Mouse (Mus musculus) adrenal gland, adult 18-20 months (tissue): ENCODE measurements around the gene Ntm. TPM values are rescaled to one million over a fixed set of nuclear protein-coding genes. Genes with fewer than 3 reads are reported as not detected.

Source experiments
- DNase-seq, 2 experiments: peaks; one replicate each; pipeline ENCODE4 v3.0.0; 2021 to 2022; ENCODE audit warnings: low spot score in 2 of 2
- total RNA-seq, 2 experiments: library from RNA; stranded (reverse); gene quantifications; 1 replicate in 1 of 2; 2 replicates in 1 of 2; pipeline ENCODE4 v1.2.3; 2021

The Ntm gene
- total RNA-seq, 2 experiments from 2014 or later: 0.54 to 0.60 TPM

DNA sequence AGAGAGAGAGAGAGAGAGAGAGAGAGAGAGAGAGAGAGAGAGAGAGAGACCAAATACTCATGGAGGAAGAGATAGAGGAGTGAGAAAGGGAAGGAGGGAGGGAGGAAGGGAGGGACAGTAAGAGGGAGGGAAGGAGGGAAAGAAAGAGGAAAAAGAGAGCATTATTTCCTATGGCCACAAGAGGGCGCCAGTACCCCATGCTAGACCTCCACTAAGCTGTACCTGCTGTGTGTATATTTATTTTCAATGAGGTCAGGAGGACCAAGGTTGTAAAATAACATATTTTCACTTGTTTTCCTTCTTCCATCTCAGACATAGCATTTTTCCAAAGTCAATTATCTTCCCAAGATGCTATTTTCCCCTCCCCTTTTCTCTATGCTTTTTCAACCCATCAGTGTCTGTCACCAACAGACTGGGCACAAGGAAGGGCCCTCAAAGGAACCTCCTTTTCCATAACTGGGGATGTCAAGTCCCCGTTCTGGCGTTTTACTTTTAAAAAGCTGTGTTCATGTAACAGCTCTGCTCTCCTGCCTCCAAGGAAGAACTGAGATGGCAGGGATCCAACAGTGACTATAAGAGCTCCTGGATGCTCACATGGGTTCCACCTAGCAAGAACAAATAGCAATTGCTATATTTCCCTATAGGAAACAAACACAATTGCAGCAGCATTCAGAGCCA, 301.3 kb downstream of the Ntm start:
- peak; percentile 48 to 54 for DNase-seq

DNA sequence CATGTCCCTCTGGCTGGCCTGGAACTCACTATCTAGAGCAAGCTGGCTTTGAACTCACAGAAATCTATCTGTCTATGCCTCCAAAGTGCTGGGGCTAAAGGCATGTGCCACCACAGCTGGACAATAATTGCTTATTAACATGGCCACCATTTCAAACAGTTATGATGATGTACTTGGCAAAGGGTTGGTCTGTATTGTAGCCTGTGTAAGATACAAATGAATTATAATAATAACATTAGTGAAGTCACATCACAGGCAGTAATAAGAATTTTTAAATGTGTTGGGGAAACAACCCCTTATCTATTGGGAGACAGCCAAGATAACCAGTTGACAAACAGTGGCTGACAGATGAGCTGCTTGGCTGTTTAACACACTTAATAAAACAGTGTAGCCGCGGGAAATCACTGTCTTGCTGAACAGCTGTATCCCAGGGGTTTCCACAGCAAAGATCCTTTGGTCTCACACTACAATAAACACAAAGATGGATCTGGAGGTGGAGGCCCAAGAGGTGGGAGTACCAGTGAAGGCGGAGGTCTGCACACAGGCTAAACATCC, 302.8 kb downstream of the Ntm start:
- DNase-seq: no peak

DNA sequence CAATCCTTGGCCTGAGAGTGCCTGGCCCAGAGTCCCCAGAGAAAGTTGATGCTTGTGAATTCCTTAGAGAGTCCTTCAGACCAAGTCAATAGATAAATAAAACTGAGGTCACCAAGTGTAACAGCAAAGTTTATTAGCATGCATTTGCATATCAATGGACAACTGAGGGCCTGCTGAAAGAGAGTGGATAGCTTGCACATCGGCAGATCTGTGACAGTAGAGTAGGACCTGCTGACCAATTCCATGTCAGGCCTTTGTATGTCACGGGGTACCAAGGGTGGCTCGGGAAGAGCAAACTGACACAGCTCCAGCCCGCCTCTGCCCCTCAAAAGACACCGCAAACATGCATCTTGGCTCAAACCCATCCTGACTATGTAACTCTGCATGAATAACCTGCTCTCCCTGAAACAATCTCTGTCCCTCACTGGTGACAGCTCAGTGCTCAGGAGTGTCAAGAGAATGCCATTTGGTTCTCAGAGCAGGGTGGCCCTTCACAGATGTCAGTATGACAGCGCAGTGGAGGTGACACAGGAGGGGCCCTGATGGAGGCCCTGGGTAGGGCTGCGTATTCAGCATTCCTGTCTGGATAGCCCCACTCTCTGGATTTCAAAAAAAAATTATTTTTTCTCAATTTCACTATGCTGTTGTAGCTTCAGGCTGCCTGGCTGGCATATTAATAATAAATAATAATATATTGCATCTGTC, 305.0 kb downstream of the Ntm start:
- no peak for DNase-seq

DNA sequence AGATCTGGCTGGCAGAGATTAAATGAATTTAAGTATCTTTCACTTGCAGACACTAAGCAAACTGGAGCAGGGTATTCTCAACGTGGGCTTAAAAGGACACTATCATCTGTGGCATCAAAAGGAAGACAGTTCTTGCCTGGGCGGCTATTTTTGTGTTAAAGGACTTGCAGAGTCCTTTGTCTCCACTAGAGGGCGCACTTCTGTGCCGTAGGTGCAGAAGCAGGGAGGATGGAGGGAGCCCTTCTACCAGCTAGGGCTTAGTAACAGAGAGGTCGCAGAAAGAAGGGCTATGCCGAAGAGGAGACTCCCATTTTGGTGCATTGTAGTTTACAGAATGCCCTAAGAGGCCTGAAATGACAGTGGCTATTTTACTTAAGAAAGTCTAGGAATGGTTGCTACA, 308.1 kb downstream of the Ntm start:
- peak; percentile 30 to 33 for DNase-seq

DNA sequence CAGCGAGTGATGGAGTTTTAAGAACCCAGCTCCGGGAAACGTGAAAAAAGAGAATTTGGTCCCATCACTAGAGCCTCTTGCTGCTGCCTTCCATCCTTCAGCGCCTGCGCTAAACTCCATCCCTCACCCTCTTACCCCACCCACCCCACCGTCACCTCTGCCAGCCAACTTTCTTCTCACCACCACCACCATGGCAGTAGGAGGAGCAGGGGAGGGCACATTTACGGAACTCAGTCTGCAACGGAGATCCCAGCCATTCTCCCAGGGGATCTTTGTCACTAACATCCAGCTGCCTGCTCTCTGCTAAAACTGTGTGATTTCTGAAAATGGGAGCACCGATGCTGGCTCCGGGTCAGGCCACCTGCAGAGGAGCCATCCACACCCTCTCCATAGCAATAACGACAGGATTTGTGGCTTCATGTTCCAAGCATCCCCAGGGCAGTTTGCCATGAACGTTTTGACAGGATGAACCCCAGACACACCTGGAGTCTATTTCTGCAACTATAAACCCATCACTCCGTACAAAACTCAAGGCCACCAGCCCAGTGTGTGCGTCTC, 309.2 kb downstream of the Ntm start:
- no peak for DNase-seq

DNA sequence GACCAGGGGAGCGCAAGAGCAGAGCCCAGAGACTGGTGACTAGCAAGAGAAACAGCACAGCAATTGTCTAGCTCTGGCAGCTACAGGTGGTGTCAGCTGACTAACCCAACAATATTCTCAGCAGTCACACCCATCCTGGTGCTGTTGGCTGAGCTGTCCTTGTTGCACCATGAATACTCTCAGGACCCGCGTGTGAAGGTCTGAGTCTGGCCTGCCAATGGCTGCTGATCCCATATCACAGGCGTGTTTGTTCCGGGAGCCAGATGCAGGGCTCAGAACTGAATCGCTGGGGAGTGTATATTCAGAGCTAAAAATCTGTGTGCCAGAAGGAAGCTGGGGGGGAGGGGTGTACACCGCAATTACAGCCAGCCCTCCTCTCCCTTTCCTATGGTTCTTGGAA, 310.1 kb downstream of the Ntm start:
- DNase-seq: no peak

DNA sequence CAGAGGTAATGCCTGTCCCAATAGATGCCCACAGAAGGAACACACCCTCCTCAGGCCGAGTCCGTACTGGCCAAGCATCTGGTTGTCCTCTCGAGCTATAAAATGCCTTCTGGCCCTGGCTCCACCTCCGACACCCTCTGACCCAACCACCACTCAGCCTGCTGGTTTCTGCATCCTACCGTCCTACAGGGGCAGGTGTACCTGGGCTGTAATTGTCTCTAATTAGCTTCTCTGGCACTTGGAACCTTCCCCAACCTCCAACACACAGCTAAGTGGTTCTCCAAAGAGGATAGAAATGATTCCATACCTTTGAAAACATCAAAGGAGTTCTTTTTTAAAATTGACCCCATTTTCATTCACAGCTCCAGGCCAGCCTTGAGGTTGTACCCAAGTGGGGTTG, 311.1 kb downstream of the Ntm start:
- no peak for DNase-seq

DNA sequence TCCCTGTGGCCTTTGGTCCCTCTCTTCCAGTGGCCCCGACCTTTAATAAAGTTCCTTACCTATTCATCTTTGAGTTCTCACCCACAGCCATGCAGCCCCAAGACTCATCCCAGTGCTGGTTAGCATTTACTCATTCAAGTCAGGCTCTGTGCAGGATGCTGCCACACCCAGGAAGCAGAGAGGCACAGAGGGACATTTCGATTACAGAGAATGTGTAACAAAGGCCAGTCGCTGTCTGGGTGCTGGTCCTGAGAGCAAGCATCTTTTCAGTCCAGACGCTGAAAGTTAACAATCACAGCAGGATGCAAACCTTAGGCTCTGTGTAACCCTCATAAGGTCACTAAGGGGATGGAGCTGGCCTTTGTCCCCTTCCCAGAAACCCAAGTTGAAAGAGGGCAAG, 311.7 kb downstream of the Ntm start:
- DNase-seq: no peak

DNA sequence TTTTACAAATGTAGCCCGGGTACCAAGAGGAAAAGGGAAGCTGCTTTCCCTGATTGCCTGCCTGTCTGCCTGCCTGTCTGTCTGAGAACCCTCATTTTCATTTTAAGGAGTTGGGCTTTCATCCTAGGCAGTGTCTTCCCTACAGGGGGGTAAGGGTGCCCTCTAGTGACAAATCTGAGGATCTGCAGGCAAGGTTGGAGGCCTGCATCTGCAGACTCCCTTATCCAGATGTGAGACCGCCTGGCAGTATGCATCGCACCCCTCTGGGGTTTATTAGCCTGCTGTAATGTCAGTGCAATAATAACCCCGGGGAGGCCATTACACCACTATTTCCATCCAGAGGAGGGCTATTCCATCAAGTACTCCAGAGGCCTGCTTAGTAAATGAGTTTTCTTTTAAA, 312.3 kb downstream of the Ntm start:
- peak; percentile 29 to 31 for DNase-seq

DNA sequence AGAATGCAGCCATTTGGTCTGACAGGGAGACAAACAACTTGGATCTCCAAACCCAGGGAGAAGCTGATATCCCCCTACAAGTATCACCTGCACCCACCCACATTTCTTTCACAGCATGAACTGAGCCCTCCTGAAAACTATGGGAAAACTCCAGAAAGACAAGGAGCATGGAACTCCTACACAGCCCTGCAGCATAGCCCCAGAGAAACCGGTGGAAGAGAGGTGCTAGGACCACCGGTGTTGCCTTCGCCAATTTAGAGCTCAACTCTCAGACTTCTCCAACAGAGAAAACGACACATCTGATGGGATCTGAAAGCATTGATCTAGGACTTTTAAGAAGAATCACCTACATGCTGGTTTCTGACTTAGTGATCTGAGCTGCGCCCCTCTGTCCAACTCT, 312.7 kb downstream of the Ntm start:
- DNase-seq: no peak

DNA sequence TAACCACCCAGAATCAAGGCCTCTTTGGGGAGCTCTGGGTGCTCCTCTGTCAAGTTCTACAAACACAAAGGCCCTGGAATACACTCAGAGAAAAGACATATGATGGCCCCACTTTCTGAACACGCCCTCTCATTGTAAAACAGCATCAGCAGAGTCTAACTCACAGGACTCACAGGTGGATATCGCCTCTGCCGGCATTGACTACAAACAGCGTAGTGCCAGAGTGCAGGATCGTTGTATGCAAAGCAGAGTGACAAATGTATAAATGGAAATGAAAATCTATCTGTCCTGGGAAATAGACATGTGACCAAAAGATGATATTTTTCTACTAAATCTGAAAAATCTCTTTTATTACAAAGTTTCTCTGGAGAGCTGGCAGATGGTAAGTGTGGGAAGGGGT, 314.7 kb downstream of the Ntm start:
- no peak for DNase-seq

DNA sequence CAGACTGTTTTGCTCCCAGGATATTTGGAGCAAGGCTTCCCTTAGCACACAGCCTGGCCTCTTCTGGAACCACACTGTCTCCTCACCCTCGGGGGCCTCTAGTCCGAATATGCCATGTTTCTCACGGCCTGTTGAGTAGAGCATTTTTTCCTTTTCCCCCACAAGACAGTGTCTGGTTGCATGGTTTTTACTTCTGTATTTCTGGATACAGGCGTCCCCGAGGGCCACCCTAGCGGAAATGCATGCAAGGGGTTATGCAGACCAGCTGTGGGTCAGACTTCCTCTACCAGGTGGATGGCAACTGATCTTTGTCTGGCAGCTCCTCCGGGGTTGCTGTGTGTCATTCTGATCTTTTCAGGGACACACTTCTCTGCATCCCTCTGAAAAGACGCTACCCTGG, 315.2 kb downstream of the Ntm start:
- DNase-seq: no peak

DNA sequence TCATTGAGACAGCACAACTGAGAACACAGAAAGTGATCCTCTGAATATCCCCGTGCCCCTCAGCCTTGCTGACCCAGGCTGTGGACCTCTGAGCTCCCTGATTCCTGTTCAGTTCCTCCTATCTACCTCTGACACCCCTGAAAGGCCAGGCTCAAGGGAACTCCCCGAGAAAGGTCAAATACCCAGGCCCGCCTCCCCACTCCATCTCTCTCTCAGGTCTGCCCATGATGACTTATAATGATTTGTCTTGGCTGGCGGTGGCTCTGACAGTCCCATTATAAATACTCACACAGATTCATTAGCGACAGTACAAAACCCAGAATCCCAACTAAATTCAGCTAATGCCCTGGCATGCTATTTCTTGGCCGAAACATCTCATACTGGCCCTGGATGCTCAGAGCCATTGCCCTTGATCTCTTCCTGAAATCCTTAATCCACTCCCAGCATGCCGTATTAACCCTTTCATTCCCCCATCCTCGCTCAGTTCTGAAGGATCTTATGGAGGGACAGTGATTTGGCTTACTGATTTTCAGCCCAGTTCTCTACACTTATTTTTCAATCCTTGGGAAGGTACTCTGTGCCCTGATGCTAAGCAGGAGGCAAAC, 317.0 kb downstream of the Ntm start:
- DNase-seq: no peak

DNA sequence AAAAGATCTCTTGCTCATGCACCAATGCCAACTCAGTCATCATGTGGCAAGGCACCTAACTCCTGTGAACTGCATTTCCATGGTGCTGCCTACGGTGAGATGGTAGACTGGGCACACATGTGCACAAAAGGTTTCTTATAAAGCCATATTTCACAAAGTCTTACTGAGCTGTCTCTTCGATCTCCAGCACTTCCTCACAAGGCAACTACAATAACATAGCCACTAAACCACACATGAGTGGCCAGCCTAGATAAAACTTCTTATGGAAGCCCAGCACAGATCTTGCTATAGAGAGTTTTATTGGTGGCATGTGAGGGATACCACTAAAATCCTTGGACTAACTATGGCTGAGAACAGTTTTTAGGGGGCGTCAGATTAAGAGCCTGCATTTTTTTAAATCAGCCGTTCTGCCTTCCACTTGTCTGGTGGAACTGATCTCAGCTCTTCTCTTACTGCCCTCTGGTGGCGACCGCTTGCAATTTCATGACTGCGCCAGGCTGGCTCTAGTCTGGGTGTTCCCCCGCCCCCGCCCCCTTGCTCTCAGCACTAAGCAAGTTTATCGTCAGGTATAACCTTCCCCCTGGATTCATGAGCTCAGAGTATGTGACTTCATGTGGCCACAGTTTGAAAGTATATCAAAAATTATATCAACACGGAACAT, 319.8 kb downstream of the Ntm start:
- peak; percentile 53 to 57 for DNase-seq

DNA sequence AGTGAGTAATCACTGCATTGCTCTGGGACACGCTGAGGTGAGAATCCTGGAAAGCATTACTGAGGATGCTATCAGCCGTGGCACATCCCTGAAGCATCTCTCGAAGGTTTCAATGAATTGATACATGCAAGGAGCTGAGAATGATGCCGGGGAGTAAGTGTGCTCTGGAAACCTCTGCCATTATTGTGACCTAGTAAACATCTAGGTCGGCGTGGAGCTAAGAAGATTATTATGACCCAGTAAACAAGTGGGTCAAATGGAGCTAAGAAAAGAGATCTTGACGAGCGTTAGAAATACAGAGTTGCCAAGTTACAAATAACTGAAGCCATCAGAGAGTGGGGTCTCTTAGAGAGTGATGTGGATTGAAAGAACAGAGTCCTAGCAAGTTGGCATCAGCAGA, 325.6 kb downstream of the Ntm start:
- DNase-seq: no peak

DNA sequence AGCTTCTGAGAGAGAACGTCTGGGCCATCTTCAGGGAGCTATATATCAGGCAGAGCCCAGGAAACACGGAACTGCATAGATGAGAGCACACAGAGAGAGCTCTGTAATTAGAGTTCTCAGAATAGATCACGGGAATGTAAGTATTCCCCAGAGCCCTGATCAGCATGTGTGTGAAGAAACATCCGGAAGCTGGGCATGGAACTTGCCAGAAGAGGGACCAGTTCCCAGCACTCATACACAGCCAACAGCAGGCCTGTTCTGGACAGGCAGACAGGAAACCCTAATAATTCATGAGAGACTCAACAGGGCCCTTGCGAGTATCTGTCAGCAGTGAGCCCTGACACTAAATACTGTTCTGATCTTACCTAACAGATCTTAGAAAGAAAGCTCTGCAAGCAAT, 345.8 kb downstream of the Ntm start:
- DNase-seq: no peak

DNA sequence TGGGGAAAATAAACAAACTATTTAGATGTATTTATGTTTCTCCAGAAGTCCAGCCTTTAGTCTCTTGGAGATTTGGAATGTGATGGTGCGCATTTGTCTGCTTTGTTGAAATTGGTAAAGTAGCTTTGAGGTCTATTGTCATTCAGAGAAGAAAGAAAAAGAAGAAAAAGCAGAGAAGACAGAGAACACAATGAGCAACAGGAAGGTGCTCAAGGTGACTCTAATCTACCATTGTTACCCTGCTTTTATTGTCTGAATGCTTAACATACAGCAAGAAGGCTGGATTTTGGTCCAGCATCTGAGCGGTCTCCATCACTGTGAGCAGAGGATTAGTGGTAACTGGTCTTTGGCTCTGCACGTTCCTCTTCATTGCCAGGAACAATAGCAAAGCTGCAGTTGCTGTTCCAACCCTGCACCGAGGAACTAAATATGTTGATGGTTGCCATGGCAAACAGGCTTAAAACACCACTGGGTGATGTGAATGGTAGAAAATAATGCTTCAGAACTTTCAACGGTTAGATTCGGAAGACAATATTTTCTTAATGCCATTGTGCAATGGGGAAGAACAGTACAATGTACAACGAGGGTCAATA, 350.8 kb downstream of the Ntm start:
- no peak for DNase-seq

DNA sequence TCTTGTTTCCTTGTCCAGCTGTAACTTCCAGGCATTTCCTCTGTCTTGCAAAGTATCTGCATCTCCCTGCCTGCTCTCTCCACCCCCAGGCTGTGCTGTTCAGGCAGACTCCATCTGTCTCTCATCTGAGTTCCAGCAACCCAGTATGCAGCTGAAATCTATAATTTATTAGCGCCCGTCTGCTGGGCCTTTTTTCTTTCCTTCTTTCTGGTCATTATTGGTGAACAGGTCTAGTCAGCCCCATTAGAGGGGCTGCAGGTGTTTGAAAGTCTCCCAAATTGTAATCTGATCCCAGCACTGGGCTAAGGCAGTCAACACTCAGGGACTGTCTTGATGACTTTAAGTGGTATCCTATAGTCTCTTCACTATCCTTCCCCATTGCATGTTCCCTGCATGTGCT, 352.1 kb downstream of the Ntm start:
- DNase-seq: no peak

DNA sequence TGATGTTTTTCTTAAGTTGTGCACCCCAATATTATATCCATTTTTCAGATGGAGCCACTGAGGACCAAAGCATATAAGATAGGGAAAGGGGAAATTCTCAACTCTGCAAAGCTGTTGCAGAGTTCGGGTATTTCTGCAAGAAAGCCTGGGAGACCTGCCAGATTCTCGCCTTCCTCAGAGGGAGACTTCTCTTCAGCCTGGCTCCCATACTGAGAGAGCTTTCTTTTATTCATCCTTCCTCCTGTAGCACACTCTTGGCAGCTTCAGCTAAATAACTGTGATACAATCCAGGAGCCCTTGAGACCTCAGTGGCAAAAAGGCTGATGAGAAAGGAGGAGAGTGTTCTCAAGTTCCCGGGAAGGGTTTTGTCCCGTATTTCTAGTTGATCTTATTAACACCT, 365.3 kb downstream of the Ntm start:
- DNase-seq: no peak

DNA sequence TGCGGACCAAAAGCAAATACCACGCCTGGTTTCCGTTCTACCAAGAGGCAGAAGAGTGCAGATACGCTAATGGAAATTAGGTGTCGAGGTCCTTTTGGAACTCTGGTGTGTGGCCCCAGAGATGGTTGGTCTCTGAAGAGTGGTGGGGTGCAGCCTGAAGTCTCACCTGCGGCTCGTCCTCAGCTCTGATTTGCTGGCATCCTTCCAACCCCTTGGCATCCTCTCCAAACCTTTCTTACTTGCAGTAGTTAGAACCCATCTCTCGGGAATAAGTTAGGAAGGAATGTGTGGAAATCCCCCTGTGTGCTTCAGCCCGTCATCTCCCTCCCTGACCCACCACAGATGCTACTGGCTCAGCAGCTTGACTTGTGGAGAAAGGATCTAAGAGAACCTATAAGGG, 367.6 kb downstream of the Ntm start:
- DNase-seq: no peak
